Mouse (Mus musculus) activated CD4-positive, CD25-positive, alpha-beta regulatory T cell, adult 4 months (primary cell): ENCODE measurements at regions not wholly inside any gene's neighbourhood (a gene's known extent, or its start where the extent isn't known, plus 50 kb on each side); places are given as distances from the start of the nearest gene placed in this dataset.

ENCODE experiments used
- ATAC-seq: one replicate; pipeline ENCODE4 v1.8.0; 2017

GRCm38 (mm10) chr5:119586391-119587058 is 83.9 kb upstream of the Tbx3 start:
- ATAC-seq, result no peak

- no peak for ATAC-seq
These were observed 83.1 kb upstream of the Tbx3 start for GRCm38 (mm10) chr5:119587239-119587811.

- no peak for ATAC-seq
These were observed 81.9 kb upstream of the Tbx3 start for GRCm38 (mm10) chr5:119588340-119589272.

- no peak for ATAC-seq
These were observed 79.2 kb upstream of the Tbx3 start for GRCm38 (mm10) chr5:119591271-119591670.

- no peak for ATAC-seq
These were observed 77.6 kb upstream of the Tbx3 start for GRCm38 (mm10) chr5:119592891-119593290.

- ATAC-seq, result no peak
These were observed 75.9 kb upstream of the Tbx3 start for GRCm38 (mm10) chr5:119594541-119594940.

- ATAC-seq, result no peak
These were observed 74.0 kb upstream of the Tbx3 start for GRCm38 (mm10) chr5:119596295-119596993.

GRCm38 (mm10) chr5:119596994-119597391 is 73.5 kb upstream of the Tbx3 start:
- no peak for ATAC-seq

- no peak for ATAC-seq
These were observed 72.9 kb upstream of the Tbx3 start for GRCm38 (mm10) chr5:119597530-119597929.

- no peak for ATAC-seq
These were observed 72.3 kb upstream of the Tbx3 start for GRCm38 (mm10) chr5:119598166-119598565.

GRCm38 (mm10) chr5:119601390-119601789 is 69.1 kb upstream of the Tbx3 start:
- ATAC-seq, result no peak

- ATAC-seq, result no peak
These were observed 68.5 kb upstream of the Tbx3 start for GRCm38 (mm10) chr5:119602001-119602400.

GRCm38 (mm10) chr5:119605444-119605843 is 65.0 kb upstream of the Tbx3 start:
- no peak for ATAC-seq

GRCm38 (mm10) chr5:119613413-119613812 is 57.1 kb upstream of the Tbx3 start:
- no peak for ATAC-seq

GRCm38 (mm10) chr5:119613981-119614770 is 56.3 kb upstream of the Tbx3 start:
- no peak for ATAC-seq

GRCm38 (mm10) chr5:119615681-119616080 is 54.8 kb upstream of the Tbx3 start:
- ATAC-seq, result no peak

- no peak for ATAC-seq
These were observed 52.6 kb upstream of the Tbx3 start for GRCm38 (mm10) chr5:119617856-119618255.

- ATAC-seq, result no peak
These were observed 50.6 kb upstream of the Tbx3 start for GRCm38 (mm10) chr5:119619906-119620305.
